Mouse (Mus musculus): ENCODE data around the gene Aldh4a1. TPM values are rescaled to one million over a fixed set of nuclear protein-coding genes. Genes with fewer than 3 reads are reported as not detected.

Aldh4a1 gene
- polyA plus RNA-seq, 1 experiment: 44.5 TPM

DNA sequence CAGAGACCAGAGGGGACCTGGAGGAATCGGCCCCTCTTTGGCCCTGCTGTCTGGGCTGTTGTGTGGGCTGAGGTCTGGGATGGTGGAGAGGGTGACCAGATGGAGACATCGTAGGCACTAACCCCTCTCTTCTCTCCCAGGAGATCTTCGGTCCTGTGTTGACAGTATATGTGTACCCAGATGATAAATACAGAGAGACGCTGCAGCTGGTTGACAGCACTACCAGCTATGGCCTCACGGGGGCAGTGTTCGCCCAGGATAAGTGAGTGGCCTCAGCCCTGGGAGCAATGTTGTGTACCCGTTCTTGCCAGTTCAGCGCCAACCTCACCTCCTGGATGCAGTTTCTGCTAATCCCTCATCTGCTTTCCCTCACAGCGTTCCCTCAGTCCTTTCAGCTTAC, 21.3 kb downstream of the Aldh4a1 start:
- DNase-seq: peak; percentile 79
- WGBS: 17% methylated on average over 9 of the region's 9 CpGs
- no peak for TF ChIP-seq POLR2A (IDR thresholded peaks at IDR 0.05; ENCODE audit: borderline replicate concordance, extremely low read depth, low read depth, low read length)
- peak; percentile 99 for TF ChIP-seq CTCF (IDR thresholded peaks at IDR 0.05; ENCODE audit: insufficient read depth, low read length)
- Histone ChIP-seq H3K4me1 (ENCODE audit: control insufficient read depth, insufficient read depth, low read length) (no peaks in the 10 kb centered on the region), H3K4me3 (replicated peaks; ENCODE audit: extremely low read depth, low read depth, low read length) (no peak overlapping the region)

DNA sequence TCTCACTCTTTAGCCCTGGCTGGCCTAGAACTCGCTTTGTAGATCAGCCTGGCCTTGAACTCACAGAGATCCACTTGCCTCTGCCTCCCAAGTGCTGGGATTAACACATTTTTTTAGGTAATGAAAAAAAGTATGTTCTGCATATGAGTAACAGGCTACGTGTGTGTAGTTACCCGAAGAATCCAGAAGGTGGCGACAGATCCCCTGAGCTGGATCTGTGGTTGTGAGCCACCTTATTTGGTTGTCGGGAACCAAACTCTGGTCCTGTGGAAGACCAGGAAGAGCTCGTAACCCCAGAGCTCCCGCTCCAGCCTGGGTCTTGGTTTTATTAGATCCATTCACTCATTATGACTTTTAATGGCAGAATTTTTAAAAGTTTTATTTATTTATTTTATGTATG, 24.2 kb downstream of the Aldh4a1 start:
- WGBS: 88% methylated on average over 7 of the region's 7 CpGs
- no peak overlapping the region for H3K4me3 ChIP-seq (replicated peaks; ENCODE audit: extremely low read depth, low read depth, low read length)
- DNase-seq: no peak
- no peaks in the 10 kb centered on the region; the same call in 1 of the 2 replicates for H3K4me1 ChIP-seq (ENCODE audit: control insufficient read depth, insufficient read depth, low read length)
- TF ChIP-seq POLR2A (IDR thresholded peaks at IDR 0.05; ENCODE audit: borderline replicate concordance, extremely low read depth, low read depth, low read length): no peak
- TF ChIP-seq CTCF (IDR thresholded peaks at IDR 0.05; ENCODE audit: insufficient read depth, low read length): 0 out of 2 replicates have a peak, but pooled peaks have one; percentile 4

DNA sequence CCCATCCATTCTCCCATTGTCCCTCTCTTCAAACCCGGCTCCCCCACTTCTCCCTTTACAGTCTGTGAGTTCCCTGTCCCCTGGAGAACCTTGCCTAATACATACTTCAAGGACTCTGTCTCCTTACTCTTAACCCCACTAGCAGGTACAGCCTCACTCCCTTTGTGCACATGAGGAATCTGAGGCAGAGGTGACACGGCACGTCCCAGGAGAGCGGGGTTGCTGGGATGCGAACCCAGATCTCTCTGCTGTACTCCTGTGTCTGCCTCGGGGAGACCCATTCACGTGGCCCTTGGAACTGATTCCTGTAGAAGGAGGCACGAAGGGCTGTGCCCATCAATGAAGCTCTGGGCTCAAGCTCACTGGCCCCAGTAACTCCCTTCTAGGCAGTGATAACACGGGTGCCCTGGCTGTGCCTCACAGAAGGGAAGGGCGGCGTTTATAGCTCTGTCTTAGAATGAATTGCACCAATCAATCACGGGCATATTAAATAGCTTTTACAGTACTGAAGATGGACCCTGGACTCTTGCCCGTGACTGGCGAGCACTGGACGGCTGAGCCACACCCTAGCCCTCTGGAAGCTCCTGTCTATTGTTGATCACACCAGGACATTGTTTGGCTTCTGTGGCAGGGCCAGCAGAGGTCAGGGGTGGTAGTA, 27.5 kb downstream of the Aldh4a1 start:
- no peak for DNase-seq
- WGBS: 64% methylated on average over 15 of the region's 15 CpGs
- H3K4me1 ChIP-seq (ENCODE audit: control insufficient read depth, insufficient read depth, low read length): no peaks in the 10 kb centered on the region; the same call in 1 of the 2 replicates
- TF ChIP-seq CTCF (IDR thresholded peaks at IDR 0.05; ENCODE audit: insufficient read depth, low read length) (no peak), POLR2A (IDR thresholded peaks at IDR 0.05; ENCODE audit: borderline replicate concordance, extremely low read depth, low read depth, low read length) (no peak)
- H3K4me3 ChIP-seq (replicated peaks; ENCODE audit: extremely low read depth, low read depth, low read length): no peak overlapping the region

DNA sequence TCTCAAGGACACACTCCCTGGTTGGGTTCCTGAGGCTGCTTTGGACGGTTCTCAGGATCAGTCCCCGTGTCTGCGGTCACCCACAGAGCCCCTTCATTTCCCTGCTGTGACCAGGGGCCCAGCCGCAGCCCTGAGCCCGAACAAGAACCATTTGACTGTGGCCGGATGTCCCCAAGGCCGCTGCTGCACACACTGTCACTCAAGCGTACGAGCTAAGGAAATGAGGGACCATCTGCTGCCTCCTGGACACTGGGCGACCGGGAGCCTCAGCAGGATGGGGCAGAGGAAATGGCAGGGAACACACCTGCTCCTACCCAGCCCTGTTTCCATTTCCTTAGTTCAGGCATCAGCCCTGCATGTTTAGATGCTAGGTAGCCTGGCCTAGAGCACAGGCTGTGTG, 28.2 kb downstream of the Aldh4a1 start:
- no peak for DNase-seq
- TF ChIP-seq CTCF (IDR thresholded peaks at IDR 0.05; ENCODE audit: insufficient read depth, low read length) (no peak), POLR2A (IDR thresholded peaks at IDR 0.05; ENCODE audit: borderline replicate concordance, extremely low read depth, low read depth, low read length) (no peak)
- H3K4me3 ChIP-seq (replicated peaks; ENCODE audit: extremely low read depth, low read depth, low read length): no peak overlapping the region
- 43% methylated on average over 11 of the region's 11 CpGs for WGBS
- H3K4me1 ChIP-seq (ENCODE audit: control insufficient read depth, insufficient read depth, low read length): no peaks in the 10 kb centered on the region; the same call in 1 of the 2 replicates

DNA sequence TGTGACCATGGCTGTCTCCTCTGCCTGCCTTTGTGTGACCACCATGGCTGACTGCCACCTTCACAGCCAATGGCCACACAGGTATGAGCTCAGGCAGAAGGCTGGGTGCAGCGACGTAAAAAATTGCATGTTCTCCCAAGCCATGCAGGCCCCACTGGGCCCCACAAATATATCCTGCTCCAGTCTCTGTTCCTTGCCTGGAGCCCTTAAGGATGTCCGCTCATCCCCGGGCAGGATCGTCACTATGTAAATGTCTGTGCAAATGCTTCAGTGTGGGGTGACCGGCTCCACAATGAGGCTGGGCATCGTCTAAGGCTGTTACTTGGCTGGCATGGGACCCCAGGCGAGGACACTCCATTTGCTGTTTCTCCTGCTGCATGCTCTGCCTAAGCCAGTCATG, 30.6 kb downstream of the Aldh4a1 start, which contains the start of gene Tas1r2:
Gene Tas1r2, plus strand, starts transcription at position 301 of the 400 bp plus-strand sequence.
- Histone ChIP-seq H3K4me1 (ENCODE audit: control insufficient read depth, insufficient read depth, low read length) (no peaks in the 10 kb centered on the region; the same call in 1 of the 2 replicates), H3K4me3 (replicated peaks; ENCODE audit: extremely low read depth, low read depth, low read length) (no peak within 1 kb of the TSS)
- TF ChIP-seq POLR2A (IDR thresholded peaks at IDR 0.05; ENCODE audit: borderline replicate concordance, extremely low read depth, low read depth, low read length): no peak
- TF ChIP-seq CTCF (IDR thresholded peaks at IDR 0.05; ENCODE audit: insufficient read depth, low read length): no peak
- WGBS: 81% methylated on average over 8 of the region's 8 CpGs
- no peak for DNase-seq

DNA sequence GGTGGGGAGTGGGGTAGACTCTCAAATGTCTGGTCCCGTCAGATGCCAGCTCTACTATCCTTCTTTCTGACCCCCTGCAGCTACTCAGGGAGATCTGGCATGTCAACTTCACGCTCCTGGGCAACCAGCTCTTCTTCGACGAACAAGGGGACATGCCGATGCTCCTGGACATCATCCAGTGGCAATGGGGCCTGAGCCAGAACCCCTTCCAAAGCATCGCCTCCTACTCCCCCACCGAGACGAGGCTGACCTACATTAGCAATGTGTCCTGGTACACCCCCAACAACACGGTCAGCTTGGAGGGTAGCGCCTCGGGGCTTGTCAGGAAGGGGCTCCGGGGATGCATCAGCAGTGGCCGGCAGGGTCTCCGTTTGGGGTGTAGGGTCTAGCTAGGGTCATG, 39.2 kb downstream of the Aldh4a1 start:
- Histone ChIP-seq H3K4me1 (ENCODE audit: control insufficient read depth, insufficient read depth, low read length) (no peaks in the 10 kb centered on the region), H3K4me3 (replicated peaks; ENCODE audit: extremely low read depth, low read depth, low read length) (no peak overlapping the region)
- WGBS: 80% methylated on average over 14 of the region's 14 CpGs
- no peak for DNase-seq
- TF ChIP-seq CTCF (IDR thresholded peaks at IDR 0.05; ENCODE audit: insufficient read depth, low read length) (no peak), POLR2A (IDR thresholded peaks at IDR 0.05; ENCODE audit: borderline replicate concordance, extremely low read depth, low read depth, low read length) (no peak)

DNA sequence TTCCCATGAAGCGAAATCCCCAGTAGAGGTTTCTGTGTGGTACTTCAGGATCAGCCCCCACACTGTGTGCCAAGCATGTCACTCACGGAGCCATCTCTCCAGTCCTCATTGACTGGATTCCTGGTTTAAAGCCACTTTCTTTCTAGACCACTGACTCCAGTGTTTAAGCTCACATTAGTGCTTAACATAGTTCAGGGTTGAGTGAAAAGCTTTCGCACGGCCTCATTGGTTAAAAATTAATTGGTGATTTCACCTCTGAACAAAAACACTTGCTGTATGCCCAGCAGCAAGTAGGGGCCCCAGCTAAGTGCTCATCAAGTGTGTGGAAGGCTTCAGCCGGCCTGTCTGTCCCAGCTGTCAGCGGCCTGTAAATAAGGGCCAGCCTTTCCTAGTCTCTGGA, 45.0 kb downstream of the Aldh4a1 start:
- Histone ChIP-seq H3K4me1 (ENCODE audit: control insufficient read depth, insufficient read depth, low read length) (no peaks in the 10 kb centered on the region), H3K4me3 (replicated peaks; ENCODE audit: extremely low read depth, low read depth, low read length) (no peak overlapping the region)
- DNase-seq: no peak
- WGBS: 73% methylated on average over 6 of the region's 6 CpGs
- no peak for TF ChIP-seq CTCF (IDR thresholded peaks at IDR 0.05; ENCODE audit: insufficient read depth, low read length)

DNA sequence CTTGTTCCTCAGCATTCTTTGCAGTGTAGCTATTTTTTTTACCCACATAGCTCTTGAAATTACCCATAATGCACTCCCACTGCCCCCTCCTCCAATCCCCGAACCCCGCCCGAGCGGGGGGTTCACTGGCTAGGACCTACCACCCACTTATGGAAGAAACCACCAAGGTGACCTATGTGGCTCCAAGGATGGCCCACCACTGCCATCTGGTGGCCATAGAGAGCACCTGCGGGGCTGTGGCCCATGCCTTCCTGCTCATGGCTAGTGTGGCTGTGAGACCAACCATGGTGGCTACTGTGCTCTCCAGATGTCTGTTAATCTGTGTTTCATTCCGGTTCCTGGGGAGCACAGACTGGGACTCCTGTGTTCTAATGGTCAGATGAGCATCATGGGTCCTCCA, 47.2 kb downstream of the Aldh4a1 start:
- no peaks in the 10 kb centered on the region for H3K4me1 ChIP-seq (ENCODE audit: control insufficient read depth, insufficient read depth, low read length)
- 8% methylated on average over 6 of the region's 6 CpGs for WGBS
- TF ChIP-seq CTCF (IDR thresholded peaks at IDR 0.05; ENCODE audit: insufficient read depth, low read length) (peak; percentile 96), POLR2A (IDR thresholded peaks at IDR 0.05; ENCODE audit: borderline replicate concordance, extremely low read depth, low read depth, low read length) (no peak)
- no peak overlapping the region for H3K4me3 ChIP-seq (replicated peaks; ENCODE audit: extremely low read depth, low read depth, low read length)
- DNase-seq: peak; percentile 57

DNA sequence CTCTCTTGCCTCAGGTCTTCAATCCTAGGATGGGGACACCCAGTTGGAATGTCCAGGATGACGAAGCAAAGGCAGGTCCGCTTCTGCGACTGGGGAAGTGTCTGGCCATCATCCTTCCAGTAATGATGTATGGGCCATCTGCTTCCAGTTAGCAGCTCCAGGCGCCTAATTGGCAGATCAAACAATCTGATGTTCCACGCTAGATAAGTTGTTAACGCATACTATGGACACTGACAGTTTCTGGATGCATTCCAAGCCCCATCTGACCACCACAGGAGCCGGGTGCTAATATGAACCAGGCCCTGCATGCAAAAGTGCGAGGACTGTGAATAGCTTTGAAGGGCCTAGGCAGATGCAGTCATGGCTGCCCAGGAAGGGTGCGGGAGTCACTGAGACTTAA, 53.0 kb downstream of the Aldh4a1 start:
- no peaks in the 10 kb centered on the region for H3K4me1 ChIP-seq (ENCODE audit: control insufficient read depth, insufficient read depth, low read length)
- no peak for DNase-seq
- no peak overlapping the region for H3K4me3 ChIP-seq (replicated peaks; ENCODE audit: extremely low read depth, low read depth, low read length)
- TF ChIP-seq POLR2A (IDR thresholded peaks at IDR 0.05; ENCODE audit: borderline replicate concordance, extremely low read depth, low read depth, low read length) (no peak), CTCF (IDR thresholded peaks at IDR 0.05; ENCODE audit: insufficient read depth, low read length) (no peak)
- WGBS: 53% methylated on average over 9 of the region's 9 CpGs

All from lung, adult 2 months (tissue).